Mouse (Mus musculus) left cerebral cortex, adult 9 months (tissue): ENCODE results near the gene Pnlip.

Experiments used
- DNase-seq, 2 experiments: peaks; one replicate each; pipeline ENCODE4 v3.0.0; 2022; ENCODE audit warnings: low spot score in 2 of 2

Gene Pnlip

DNA sequence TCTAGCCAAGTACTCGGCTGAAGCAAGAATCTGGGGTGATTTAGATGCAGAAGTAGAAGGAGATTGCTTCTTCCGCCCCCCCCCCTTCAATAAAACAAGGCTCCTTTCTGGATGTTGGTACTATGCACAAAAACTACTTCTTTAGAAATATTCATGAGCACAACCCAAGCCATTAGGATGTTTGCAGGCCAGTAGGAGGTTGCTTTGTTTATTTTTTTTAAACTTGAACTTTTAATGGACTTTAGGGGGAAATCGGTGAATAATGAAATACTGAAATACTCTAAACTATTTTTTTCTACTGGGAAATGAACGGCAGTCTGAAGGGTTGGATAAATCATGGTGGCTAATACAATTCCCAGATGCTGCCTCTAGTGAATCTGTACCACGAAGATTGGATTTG lies at the start of gene Pnlip:
Gene Pnlip (plus strand): TSS at position 301 of the 400 bp plus-strand sequence.
- DNase-seq: no peak

DNA sequence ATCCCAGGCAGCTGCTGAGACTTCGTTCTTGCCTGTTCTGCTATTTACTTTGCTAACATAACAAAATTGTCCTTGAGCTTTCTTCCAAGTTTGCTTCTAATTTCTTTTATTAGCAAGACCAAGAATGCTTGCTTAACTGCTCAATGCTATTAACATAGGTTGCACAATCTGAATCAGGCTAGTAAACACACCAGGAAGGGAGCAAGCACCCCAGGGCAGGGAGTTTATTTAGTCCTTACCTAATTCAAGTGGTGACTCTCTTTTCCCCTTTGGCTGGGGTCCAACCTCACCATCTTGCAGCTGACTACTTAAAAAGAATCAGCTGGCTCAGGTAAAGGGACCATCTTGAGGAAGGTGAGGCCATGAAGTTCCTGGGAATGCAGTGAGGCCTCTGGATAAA lies 42.6 kb upstream of the Pnlip start:
- DNase-seq: no peak

DNA sequence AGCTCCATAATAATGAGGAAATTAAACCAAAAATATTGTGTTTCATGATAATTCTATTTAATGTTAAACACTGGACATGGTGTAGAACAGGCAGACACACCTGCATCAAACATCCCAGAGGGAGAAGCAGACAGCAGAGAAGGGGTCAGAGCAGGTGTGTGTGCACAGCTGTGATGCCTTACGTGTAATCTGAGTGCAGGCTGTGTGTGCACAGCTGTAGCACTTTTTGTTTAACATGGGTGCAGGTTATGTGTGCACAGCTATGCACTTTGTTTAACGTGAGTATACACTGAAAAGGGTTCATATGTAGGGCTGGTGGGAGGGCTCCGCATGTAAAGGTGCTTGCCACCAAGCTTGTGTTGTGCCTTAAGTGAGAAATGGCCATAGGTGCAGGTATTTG lies 39.6 kb upstream of the Pnlip start:
- DNase-seq: no peak

DNA sequence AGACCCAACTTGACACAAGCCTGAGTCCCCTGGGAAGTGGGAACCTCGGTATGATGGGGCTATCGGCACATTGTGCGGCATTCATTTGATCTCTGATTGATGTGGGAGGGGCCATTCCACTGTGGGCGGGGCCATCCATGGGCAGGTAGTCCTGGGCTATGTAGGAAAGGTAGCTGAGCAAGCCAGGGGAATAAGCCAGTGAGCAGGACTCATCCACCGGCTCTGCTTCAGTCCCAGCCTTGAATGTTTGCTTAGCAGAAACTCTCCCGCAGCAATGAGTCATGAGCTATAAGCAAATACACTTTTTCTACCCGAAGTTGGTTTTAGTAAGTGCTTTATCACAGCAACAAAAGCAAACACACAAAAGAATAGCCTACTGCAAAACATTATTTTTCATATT lies 35.7 kb upstream of the Pnlip start:
- DNase-seq: no peak

DNA sequence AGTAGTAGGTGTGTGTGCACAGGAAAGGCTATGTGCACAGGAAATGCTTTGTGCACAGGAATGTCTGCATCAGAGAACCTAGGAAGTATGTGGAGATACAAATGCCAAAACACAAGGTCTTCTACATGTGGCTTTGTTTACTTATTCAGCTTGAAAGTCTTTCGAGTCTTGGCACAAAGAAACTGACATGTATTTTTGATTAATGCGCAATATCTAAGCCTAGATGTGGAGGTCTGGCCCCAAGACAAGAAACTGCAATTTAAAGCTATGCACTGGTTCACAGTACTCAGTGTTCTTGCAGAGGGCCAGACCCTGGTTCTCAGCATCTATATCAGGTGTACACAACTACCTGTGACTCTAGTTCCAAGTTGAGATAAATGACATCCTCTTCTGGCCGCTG lies 31.6 kb upstream of the Pnlip start:
- DNase-seq: no peak

DNA sequence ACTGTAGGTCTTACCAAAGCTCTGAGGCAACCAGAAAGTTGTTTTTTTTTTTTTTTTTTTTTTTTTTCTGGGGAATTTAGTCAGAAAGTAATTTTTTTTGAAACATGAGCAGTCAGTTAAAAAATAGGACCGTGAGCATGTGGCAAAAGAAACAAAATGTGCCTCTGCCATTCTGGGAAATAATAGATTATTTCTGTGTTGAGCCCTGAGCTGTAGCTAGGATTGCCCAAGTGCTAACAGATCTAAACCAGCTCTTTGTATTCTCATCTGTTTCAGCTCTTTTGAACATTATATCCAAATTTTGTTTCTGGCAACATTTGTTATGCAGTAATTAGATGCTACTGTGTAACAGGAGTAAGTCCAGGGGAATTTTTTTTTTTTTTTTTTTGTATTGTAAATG lies 30.7 kb upstream of the Pnlip start:
- no peak for DNase-seq

DNA sequence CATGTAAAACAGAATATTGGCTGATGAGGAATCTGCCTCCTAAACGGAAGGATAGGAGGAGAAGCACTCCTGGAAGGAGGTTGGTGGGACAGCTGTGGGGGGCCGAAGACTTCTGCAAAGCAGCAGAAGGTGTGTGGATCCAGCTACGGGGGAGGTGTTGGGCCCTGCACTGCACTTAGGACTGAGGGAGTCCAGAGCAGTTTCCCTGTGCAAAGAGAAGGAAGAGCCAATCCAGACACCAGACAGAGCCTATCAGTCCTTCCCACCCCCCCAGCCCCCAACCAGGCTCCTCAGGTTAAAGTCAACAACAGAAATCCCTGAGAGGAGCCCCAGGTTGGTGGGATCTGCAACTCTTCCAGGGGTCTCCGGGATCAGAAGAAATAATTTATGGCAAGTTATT lies 27.5 kb upstream of the Pnlip start:
- DNase-seq: no peak

DNA sequence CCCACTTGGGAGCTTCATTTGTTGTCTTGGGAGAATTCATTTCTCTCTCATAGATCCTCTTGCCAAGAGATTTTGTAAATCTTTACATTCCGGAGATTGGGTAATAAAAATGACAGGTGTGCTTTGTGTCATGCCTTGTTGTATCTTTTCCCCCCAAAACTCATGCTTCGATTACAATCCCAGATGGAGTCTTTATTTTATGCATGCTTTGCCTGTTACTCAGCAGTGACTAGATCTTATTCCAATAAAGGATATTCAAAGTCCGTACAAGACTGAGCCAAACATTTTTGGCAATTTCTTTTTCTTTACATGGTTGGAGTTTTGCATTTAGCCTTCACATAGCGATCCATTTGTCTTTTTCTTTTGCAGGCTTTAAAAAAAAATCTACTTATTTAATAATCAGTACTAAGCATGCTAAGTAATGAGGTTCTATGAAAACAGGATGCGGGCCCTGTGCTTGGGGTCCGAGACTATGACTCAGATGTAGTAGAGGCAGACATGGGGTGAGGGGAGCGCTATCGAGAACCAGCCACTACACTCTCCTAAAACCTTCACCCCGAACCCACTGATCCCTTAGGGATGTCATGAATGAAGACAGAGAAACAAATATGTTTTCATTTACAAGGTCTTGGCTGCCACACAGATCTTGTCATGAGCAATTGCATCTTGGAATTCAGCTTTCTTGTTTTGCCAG lies 26.9 kb upstream of the Pnlip start:
- DNase-seq: no peak

DNA sequence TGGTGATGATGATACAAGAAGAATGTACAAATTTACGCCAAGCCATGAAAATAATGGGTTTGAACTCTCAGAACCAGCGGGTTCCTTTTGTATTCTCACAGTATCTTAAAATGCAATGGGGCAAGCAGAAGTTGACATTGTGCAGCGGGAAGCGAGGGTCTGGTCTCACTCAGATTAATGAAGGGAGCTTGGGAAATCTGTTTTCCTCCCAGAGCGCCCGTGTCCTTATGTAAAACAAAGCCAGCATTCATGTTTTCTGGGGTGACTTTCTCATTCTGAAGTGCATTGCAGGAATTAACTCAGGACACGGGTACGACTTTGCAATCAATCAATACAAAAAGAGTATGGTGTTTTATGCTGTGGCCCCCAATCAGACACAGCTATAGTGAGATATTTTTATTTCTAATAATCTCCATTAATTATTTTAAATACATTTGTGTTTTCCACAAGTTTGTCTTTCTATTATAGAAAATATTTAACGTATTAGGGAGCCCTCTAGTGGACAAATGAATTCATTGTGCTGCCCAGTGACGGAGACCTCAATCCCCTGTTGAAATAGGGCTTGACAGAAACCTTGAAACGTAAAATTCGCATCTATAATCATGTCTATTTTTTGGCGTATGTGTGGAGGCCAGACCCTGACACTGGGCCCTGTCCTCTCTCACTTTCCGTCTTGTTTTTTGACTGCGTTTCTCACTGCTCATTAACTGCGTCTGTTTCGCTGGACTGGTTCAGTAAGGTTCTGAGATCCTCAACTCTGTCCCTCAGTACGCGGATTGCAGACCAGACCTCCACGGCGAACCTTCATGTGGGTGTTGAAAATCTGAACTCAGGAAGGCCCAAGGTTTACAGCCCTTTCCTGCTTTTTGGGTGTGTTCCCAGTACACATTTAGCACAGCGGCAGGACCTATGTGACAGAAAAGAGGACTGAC lies 24.6 kb upstream of the Pnlip start:
- DNase-seq: peak in 1 of 2 experiments; percentile 11

DNA sequence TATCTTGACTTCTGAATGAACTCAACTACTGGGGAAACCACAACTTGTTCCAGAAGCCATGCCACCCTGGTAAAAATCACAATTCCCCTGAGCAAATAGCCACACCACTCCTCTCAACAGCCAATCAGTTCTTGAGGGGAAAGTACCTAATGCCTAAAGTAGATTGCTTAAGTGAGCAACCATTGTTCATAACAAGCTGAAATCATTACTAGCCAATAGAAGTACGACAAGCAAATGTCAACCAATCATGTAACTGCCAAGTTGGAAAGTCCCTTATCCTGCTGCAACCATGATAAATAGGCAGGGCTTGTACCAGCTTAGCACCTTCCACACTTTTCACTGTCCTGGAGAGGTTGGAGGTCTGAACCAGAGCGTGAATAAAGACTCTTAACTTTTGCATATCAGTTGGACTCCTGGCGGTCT lies 22.9 kb upstream of the Pnlip start:
- DNase-seq: no peak

DNA sequence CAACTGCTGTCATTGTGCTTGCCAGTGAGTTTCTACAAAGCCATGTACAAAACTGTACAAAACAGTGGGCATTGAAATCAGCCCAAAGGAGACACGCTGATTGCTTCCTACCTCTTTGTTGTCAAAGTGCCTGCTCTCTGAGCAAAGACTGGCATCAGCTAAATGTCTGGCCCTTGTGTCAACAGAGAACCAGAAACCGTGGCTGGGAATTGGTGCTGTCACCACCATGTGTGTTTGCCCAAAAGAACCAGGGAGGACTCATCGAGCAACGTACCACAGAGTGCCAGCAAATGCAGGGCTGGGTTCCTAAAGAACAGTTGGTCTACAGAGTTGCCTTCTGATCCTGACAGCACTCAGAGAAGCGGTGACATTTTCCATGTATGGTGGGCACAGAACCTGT lies 2.3 kb upstream of the Pnlip start:
- DNase-seq: no peak

DNA sequence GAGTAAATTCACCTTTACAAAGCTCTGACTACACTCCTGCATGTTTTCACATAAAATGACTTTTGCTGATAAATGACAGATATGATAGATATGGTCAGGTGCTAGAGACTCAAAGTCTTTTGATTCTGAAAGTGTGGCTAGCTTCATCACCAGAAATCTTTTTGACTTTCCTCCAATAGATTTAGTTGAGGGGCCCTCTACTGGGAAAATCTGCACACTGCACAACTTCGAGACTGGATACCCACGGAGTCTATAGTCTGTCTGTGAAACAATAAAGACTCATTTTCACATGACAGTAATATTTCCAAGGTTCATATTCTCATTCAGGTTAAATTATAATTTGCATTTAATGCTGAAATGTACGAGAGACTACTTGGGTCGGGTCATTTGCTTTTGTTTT lies 9.8 kb downstream of the Pnlip start:
- DNase-seq: peak in 1 of 2 experiments; percentile 17

DNA sequence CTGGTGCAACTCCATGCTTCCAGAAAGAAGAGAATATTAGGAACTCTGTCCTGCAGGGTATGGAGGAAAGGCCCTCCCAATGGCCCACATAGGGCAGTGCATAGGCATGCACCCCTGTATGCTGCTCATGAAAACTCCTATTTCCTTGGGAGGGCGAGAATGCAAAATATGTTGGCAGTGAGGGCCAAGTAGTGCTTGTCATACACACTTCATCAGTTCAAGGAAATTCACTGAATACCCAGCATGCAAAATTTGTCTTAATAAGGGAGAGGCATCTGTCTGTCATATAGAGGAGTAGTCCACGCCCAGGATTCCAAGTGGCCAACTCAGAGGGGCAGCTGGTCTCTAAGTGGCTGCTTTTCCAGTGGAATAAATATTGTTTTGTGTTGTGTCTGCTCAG lies 11.0 kb downstream of the Pnlip start:
- DNase-seq: no peak

DNA sequence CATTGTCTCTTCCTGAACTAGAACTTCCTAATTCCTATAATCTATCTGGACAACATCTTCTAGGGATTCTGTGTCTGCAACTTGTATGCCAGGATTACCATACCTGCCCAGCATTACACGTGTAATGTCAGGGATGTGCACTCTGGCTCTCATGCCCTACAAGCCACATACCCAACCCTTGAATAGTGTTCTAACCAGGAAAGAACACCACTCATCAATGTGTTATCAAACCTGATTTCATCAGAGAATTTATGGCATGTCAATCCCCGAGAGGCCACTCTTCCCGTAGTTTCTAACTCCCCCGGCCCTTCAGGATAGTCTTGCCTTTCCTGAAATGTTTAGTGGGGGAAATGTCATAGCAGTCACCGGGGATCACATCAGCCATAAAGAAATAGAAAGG lies 12.6 kb downstream of the Pnlip start:
- no peak for DNase-seq

DNA sequence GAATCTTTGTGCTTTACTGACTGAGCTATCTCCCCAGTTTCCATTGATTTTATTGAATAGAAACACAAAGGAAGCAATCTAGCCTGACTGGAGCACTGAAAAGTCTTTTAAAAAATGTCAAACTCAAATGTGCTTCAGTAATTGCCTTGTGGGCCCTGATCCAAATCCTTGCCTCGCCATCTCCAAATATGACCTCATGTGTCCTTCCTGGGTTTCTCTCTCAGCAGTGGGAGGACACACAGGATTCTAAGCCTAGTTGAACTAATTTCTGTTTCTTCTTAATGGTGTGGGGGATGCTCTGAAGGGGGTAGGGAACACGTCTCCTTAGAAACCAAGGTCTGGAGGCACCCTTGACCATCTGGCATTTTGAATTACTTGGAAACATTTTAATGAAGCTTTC lies 22.3 kb downstream of the Pnlip start:
- no peak for DNase-seq

DNA sequence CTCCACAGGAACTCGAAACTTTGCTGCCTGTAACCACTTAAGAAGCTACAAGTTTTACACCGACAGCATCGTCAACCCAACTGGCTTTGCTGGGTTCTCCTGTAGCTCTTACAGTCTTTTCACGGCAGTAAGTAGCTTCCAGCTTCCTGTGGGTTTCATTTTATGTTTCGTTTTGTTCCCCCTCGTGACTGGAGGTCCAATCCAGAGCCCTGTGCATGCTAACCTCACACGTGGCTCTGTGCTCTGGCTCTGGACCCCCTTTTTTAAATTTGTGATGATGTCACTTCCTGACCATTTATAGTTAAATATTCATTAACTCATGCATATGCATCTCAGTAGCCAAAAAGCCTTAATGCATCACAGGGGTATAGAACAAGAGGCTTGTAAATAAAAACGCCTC lies 24.8 kb downstream of the Pnlip start:
- no peak for DNase-seq

DNA sequence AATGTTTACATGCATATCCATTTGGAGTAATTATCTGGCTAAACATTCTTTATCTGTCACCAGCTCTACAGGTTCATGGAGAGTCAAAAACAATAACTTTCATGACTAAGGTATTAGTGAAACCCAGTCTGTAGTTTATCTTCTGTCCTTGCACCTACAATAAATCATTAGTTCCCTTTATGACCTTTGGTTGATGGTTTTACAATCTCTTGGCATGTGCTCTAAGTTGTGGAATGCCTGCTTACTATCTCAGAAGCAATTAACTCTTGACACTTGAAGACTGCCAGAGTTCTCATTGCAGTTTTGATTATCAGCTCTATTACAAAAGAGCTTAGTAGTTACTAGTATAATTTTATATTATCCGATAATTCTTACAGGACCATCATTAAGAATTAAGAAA lies 36.6 kb downstream of the Pnlip start:
- no peak for DNase-seq

DNA sequence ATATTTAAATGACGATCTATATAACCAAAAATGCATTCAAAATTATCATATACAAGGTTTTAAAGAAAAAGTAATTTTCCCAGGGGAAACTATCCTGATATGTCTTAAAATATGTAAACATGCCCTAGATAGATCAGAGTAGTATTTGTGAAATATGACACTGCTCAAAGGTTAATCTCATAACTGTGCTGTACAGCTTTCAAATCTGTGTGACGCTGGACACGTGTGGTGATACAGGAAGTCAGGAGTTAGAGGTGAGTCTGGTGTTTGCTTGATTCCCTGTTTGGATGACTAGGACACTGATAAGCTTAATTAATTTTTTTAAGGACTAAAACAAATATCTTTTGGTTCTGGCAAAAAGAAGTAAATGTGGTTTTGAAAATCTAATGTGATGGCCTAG lies 43.0 kb downstream of the Pnlip start:
- DNase-seq: no peak

DNA sequence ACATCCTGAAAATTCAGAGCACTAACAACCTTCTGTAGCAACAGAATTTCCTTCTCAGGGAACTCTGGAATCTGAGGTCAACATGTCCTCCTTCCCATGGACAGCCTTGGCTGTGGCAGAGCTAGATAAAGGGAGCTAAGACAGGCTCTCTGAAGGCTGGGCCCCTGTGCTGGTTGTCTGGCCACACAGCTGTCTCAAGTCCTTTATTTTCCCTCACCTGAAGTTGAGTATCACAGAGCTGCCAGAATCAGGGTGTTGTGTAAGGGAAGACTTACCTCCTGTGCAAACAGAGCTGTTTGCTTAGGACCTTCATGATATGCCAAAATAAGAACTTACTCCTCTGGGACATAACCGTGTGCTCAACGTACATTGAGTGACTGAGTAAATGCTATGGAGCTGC lies 43.9 kb downstream of the Pnlip start:
- DNase-seq: no peak

DNA sequence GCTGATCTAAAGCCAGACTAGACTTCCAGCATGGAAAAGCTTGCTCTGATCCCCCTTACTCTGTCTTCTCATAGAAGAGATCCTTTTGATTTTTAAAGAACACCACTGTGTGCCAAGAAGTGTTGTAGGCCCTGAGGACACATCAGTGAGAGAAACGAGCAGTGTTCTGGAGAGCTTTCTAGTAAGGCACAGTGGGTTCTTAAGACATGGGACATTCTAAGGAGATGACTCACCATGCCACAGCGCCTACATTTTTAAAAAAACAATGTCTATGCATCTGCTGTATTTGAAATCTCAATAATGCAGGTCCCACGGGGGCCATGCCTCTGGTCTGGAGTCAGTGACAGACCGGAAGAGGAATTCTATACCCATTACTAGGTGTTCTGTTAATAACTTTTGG lies 52.3 kb downstream of the Pnlip start:
- no peak for DNase-seq

DNA sequence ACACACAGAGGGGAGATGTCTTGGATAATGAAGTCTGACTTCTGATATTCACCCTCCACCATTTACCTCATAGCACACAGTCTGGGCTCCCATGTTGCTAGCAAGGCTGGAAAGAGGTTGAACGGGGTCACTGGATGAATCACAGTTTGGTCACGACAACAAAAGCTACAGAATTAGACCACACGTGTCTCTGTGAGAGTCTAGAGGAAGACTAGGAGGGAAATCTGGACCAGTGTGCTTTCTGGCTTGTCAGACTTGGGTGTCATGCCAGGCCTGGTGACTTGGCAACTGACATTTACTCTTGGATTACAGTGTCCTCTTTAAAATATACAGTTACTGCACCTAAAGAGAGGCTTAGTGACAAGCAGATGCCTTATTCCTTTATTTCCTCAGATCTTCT lies 56.3 kb downstream of the Pnlip start:
- no peak for DNase-seq

DNA sequence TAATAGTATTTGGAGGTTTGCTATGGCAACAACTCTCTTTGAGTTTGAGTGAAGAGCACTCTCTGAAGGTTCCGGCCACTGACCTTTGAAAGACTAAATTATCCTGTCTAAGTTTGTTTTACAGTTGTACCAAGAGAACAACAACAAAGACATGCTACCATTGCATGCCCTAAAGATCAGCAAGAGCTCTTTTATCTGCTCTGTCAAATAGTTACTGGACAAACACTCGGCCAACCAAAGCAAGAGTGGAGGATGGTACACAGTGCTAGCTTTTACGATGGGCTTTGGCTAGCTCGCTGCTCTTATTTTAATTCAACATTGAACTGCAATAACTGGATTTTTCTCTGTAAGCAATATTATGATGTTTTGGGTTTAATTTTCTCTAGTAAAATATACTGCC lies 65.6 kb downstream of the Pnlip start:
- DNase-seq: no peak

DNA sequence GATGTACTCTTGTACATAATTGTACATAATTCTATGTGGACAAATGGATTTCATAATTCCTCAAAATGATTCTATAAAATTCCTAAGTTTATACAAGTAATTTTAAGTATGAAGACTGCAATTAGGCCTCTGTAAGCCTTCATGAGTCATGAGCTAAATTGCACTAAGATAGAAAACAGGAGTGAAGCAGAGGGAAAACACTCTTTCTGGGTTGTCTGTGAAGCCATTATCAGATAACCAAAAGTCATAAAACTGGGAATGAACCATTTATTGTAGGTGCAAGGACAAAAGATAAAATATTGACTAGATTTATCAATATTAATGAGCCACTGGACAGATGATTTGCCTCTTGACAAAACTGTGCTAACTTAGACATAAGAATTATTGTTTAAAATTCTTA lies 68.1 kb downstream of the Pnlip start:
- no peak for DNase-seq
